Mouse (Mus musculus): ENCODE data around the gene Slc12a7. TPM values are rescaled to one million over a fixed set of nuclear protein-coding genes. Genes with fewer than 3 reads are reported as not detected.

The Slc12a7 gene
- polyA plus RNA-seq, 1 experiment from 2014 or later, result 14.4 TPM

DNA sequence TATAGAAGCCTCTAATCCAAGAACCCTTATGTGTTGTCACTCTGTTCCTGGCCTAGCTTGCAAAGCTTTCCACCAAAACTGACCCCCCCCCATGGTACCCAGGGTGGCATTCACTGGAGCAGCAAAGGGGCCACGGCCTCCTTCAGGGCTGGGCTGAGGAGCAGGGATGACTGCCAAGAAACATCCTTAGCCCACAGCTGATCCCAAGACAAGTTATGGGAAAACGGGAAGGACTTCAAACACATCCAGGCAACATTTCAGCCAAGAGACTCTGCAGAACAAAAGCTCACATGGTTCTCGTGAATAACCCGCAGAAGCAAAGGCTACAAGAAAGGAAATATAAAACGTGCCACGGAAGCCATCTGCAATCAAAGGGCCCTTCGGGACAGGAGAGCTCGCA lies 94.3 kb downstream of the Slc12a7 start:
- no peak overlapping the region for H3K4me3 ChIP-seq (ENCODE audit: low read depth, low read length)
- H3K9me3 ChIP-seq (replicated peaks; ENCODE audit: control insufficient read depth, low read length), result no peaks in the 10 kb centered on the region
- no peaks in the 10 kb centered on the region for H3K36me3 ChIP-seq (ENCODE audit: control insufficient read depth, insufficient read depth)
- WGBS (ENCODE audit: insufficient replicate concordance), result 61% methylated on average over 8 of the region's 8 CpGs
- H3K4me2 ChIP-seq (ENCODE audit: low read depth, low read length), result no peak overlapping the region
- H3K4me1 ChIP-seq (ENCODE audit: control insufficient read depth, low read depth, low read length), result no peaks in the 10 kb centered on the region
- ATAC-seq (ENCODE audit: low read depth), result no peak
- no peak overlapping the region for H3K9ac ChIP-seq (ENCODE audit: low read depth, low read length)
- H3K27ac ChIP-seq (ENCODE audit: low read length), result no peak overlapping the region
- H3K27me3 ChIP-seq (ENCODE audit: control insufficient read depth, insufficient read depth, low read depth, low read length), result no peaks in the 10 kb centered on the region

DNA sequence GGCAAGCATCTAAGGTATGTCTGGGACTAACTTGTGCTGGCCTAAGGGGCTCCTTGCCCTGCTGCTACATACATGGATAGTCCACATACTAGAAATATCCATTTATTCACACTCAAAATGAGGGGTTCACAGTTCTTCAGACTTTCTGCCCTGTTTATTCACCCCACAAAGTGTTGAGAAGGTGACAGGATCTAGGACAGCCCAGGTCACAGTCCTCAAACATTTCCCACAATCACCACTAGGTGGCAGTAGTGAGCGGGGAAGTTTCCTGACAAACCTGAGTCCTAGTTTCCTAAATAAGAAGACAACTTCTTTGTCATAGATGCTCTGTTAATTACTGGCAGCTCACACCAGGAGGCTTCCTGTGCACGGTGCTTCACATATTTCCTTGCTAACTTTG lies 98.6 kb downstream of the Slc12a7 start:
- H3K9ac ChIP-seq (ENCODE audit: low read depth, low read length), result no peak overlapping the region
- 1% methylated on average over 2 of the region's 2 CpGs for WGBS (ENCODE audit: insufficient replicate concordance)
- ATAC-seq (ENCODE audit: low read depth), result no peak

DNA sequence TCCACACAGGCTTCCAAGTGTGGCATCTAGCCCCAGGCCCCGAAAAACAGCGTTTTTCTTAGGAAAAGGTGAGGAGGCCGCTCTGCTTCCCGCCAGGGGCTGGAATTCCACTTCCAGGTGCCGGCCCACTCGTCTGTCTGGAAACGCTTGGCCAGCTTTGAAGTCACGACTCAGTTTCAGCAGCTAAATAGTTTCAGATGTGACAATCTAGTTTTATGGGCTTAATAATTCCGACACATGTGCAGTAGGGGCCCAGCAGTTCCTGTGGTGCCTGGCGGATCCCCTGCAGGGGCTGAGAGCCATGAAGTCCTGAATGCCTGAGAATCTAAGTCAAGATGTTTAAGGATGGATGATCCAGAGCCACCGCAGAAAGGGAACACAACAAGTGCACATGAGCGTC lies 100.9 kb downstream of the Slc12a7 start:
- Histone ChIP-seq H3K9ac (ENCODE audit: low read depth, low read length) (no peak overlapping the region), H3K27ac (ENCODE audit: low read length) (no peak overlapping the region), H3K9me3 (replicated peaks; ENCODE audit: control insufficient read depth, low read length) (no peaks in the 10 kb centered on the region), H3K36me3 (ENCODE audit: control insufficient read depth, insufficient read depth) (no peaks in the 10 kb centered on the region), H3K27me3 (ENCODE audit: control insufficient read depth, insufficient read depth, low read depth, low read length) (no peaks in the 10 kb centered on the region), H3K4me2 (ENCODE audit: low read depth, low read length) (no peak overlapping the region), H3K4me1 (ENCODE audit: control insufficient read depth, low read depth, low read length) (no peaks in the 10 kb centered on the region), H3K4me3 (ENCODE audit: low read depth, low read length) (no peak overlapping the region)
- 59% methylated on average over 12 of the region's 12 CpGs for WGBS (ENCODE audit: insufficient replicate concordance)
- no peak for ATAC-seq (ENCODE audit: low read depth)

More for the DNA sequence above, 98.6 kb downstream of the Slc12a7 start:
- Histone ChIP-seq H3K4me1 (ENCODE audit: control insufficient read depth, low read depth, low read length) (no peaks in the 10 kb centered on the region), H3K27me3 (ENCODE audit: control insufficient read depth, insufficient read depth, low read depth, low read length) (no peaks in the 10 kb centered on the region), H3K9me3 (replicated peaks; ENCODE audit: control insufficient read depth, low read length) (no peaks in the 10 kb centered on the region), H3K36me3 (ENCODE audit: control insufficient read depth, insufficient read depth) (no peaks in the 10 kb centered on the region), H3K4me3 (ENCODE audit: low read depth, low read length) (no peak overlapping the region), H3K27ac (ENCODE audit: low read length) (no peak overlapping the region), H3K4me2 (ENCODE audit: low read depth, low read length) (no peak overlapping the region)

DNA sequence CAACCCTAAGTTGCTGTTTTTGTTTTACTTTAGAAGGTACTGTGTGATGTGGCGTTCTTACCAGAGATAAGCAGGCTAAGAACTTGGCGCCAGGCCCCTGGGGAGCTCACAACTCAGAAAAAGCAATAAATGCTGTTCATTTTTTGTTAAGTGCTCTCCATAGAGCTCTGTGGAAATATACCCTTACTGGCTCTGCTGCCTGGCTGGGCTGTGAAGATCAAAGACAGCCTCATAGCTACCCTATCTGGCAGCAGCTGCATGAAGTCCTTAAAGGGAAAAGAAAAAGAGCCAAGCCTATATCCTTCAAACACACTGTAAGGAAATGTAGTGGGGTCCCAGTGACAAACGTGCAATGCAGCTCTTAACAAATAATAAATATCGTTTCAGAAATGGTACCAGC lies 102.9 kb downstream of the Slc12a7 start:
- ATAC-seq (ENCODE audit: low read depth), result no peak

DNA sequence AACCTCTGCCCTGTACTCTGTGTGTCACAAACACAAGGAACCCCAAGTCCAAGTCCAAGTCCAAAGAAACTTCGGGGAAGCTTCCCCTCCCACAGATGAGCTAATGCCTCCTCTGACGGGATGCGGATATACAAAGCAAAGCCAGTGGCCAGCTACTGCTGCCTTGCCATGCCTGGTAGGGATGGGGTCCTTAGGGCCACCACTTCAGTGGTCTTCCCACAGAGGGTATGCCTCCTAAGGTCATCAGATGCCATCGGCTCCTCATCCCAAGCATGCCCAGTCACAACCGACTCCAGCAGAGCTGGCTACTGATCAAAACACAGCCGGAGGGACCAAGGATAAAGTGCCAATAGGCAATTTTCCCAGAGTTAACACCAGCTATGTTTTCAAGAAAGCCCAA lies 103.6 kb downstream of the Slc12a7 start:
- no peak overlapping the region for H3K4me2 ChIP-seq (ENCODE audit: low read depth, low read length)
- no peak overlapping the region for H3K27ac ChIP-seq (ENCODE audit: low read length)
- no peak overlapping the region for H3K4me3 ChIP-seq (ENCODE audit: low read depth, low read length)
- no peak for ATAC-seq (ENCODE audit: low read depth)
- no peaks in the 10 kb centered on the region for H3K4me1 ChIP-seq (ENCODE audit: control insufficient read depth, low read depth, low read length)
- WGBS (ENCODE audit: insufficient replicate concordance), result 56% methylated on average over 6 of the region's 6 CpGs
- H3K9ac ChIP-seq (ENCODE audit: low read depth, low read length), result no peak overlapping the region
- no peaks in the 10 kb centered on the region for H3K9me3 ChIP-seq (replicated peaks; ENCODE audit: control insufficient read depth, low read length)
- H3K27me3 ChIP-seq (ENCODE audit: control insufficient read depth, insufficient read depth, low read depth, low read length), result no peaks in the 10 kb centered on the region
- no peaks in the 10 kb centered on the region for H3K36me3 ChIP-seq (ENCODE audit: control insufficient read depth, insufficient read depth)

More for the DNA sequence above, 102.9 kb downstream of the Slc12a7 start:
- H3K27ac ChIP-seq (ENCODE audit: low read length), result no peak overlapping the region
- H3K9me3 ChIP-seq (replicated peaks; ENCODE audit: control insufficient read depth, low read length), result no peaks in the 10 kb centered on the region
- no peak overlapping the region for H3K4me3 ChIP-seq (ENCODE audit: low read depth, low read length)
- no peak overlapping the region for H3K9ac ChIP-seq (ENCODE audit: low read depth, low read length)
- no peak overlapping the region for H3K4me2 ChIP-seq (ENCODE audit: low read depth, low read length)
- no peaks in the 10 kb centered on the region for H3K27me3 ChIP-seq (ENCODE audit: control insufficient read depth, insufficient read depth, low read depth, low read length)
- no peaks in the 10 kb centered on the region for H3K4me1 ChIP-seq (ENCODE audit: control insufficient read depth, low read depth, low read length)
- no peaks in the 10 kb centered on the region for H3K36me3 ChIP-seq (ENCODE audit: control insufficient read depth, insufficient read depth)
- 42% methylated on average over 4 of the region's 4 CpGs for WGBS (ENCODE audit: insufficient replicate concordance)

DNA sequence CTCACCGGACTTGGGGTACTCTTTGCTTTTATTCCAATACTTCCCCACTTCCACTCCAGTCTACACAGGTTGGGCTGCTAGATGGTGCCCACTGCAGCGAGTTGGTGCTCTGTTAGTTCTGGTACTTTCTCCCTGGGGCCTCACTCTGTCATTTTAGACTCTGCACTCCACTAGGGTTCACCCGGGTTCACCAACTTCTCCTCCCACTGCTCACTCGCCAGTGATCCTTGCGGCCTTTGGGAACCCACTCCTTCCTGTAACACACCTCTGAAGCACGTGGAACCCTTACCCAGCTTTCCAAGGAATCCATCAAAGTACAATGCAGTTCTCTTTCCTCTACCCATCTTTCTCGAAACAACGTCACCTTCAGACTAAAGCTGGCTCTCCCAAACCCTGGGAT lies 104.8 kb downstream of the Slc12a7 start:
- 54% methylated on average over 8 of the region's 8 CpGs for WGBS (ENCODE audit: insufficient replicate concordance)
- no peaks in the 10 kb centered on the region for H3K36me3 ChIP-seq (ENCODE audit: control insufficient read depth, insufficient read depth)
- H3K4me1 ChIP-seq (ENCODE audit: control insufficient read depth, low read depth, low read length), result no peaks in the 10 kb centered on the region
- H3K4me3 ChIP-seq (ENCODE audit: low read depth, low read length), result no peak overlapping the region
- no peak for ATAC-seq (ENCODE audit: low read depth)
- H3K27me3 ChIP-seq (ENCODE audit: control insufficient read depth, insufficient read depth, low read depth, low read length), result no peaks in the 10 kb centered on the region
- no peaks in the 10 kb centered on the region for H3K9me3 ChIP-seq (replicated peaks; ENCODE audit: control insufficient read depth, low read length)
- H3K27ac ChIP-seq (ENCODE audit: low read length), result no peak overlapping the region
- H3K9ac ChIP-seq (ENCODE audit: low read depth, low read length), result no peak overlapping the region
- H3K4me2 ChIP-seq (ENCODE audit: low read depth, low read length), result no peak overlapping the region

DNA sequence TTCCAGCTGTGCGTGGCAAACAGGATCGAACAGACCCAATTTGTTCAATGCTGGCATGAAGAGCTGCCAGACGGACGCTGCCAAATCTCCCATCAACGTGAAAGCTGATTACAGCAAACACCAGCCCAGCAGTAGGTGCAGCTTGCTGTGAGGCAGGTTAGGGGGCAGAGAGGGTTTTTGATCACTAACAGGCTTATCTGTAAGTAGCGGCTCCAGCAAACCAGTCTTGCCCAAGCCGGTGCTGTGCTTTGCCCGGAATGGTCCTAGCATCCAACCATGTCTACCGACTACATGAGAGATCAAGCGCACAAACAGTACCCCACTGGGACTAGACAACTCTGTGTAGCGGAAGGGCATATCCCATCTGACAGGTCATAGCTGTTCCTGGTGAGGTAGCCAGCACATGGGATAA lies 106.2 kb downstream of the Slc12a7 start:
- Histone ChIP-seq H3K27me3 (ENCODE audit: control insufficient read depth, insufficient read depth, low read depth, low read length) (no peaks in the 10 kb centered on the region), H3K36me3 (ENCODE audit: control insufficient read depth, insufficient read depth) (no peaks in the 10 kb centered on the region)
- ATAC-seq (ENCODE audit: low read depth), result no peak

DNA sequence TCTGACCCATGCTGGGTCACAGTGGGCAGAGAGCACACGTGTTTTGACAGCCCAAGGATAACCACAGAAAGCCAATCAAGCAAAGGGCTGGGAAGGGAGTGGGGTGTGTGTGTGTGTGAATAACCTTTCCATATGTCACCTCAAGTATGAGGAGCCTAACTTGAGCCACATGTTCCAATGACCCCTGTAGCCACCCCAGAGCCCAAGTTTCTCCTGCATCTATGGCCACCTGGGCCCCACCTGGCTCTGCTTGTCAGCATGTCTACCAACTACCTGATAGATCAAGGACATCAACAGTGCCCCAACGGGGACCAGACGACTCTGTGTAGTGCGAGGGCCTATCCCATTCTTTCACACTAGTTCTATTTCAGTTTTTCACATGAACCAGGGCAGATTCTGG lies 106.8 kb downstream of the Slc12a7 start:
- H3K36me3 ChIP-seq (ENCODE audit: control insufficient read depth, insufficient read depth), result no peaks in the 10 kb centered on the region
- no peaks in the 10 kb centered on the region for H3K4me1 ChIP-seq (ENCODE audit: control insufficient read depth, low read depth, low read length)
- no peak overlapping the region for H3K4me3 ChIP-seq (ENCODE audit: low read depth, low read length)
- WGBS (ENCODE audit: insufficient replicate concordance), result 52% methylated on average over 4 of the region's 4 CpGs
- no peak overlapping the region for H3K9ac ChIP-seq (ENCODE audit: low read depth, low read length)
- H3K27me3 ChIP-seq (ENCODE audit: control insufficient read depth, insufficient read depth, low read depth, low read length), result no peaks in the 10 kb centered on the region
- H3K4me2 ChIP-seq (ENCODE audit: low read depth, low read length), result no peak overlapping the region
- no peak for ATAC-seq (ENCODE audit: low read depth)
- H3K9me3 ChIP-seq (replicated peaks; ENCODE audit: control insufficient read depth, low read length), result no peaks in the 10 kb centered on the region
- no peak overlapping the region for H3K27ac ChIP-seq (ENCODE audit: low read length)

More for the DNA sequence above, 106.2 kb downstream of the Slc12a7 start:
- no peak overlapping the region for H3K4me3 ChIP-seq (ENCODE audit: low read depth, low read length)
- H3K27ac ChIP-seq (ENCODE audit: low read length), result no peak overlapping the region
- H3K4me1 ChIP-seq (ENCODE audit: control insufficient read depth, low read depth, low read length), result no peaks in the 10 kb centered on the region
- no peak overlapping the region for H3K9ac ChIP-seq (ENCODE audit: low read depth, low read length)
- H3K9me3 ChIP-seq (replicated peaks; ENCODE audit: control insufficient read depth, low read length), result no peaks in the 10 kb centered on the region
- whole genome bisulfite sequencing (ENCODE audit: insufficient replicate concordance), result 73% methylated on average over 11 of the region's 11 CpGs
- H3K4me2 ChIP-seq (ENCODE audit: low read depth, low read length), result no peak overlapping the region

DNA sequence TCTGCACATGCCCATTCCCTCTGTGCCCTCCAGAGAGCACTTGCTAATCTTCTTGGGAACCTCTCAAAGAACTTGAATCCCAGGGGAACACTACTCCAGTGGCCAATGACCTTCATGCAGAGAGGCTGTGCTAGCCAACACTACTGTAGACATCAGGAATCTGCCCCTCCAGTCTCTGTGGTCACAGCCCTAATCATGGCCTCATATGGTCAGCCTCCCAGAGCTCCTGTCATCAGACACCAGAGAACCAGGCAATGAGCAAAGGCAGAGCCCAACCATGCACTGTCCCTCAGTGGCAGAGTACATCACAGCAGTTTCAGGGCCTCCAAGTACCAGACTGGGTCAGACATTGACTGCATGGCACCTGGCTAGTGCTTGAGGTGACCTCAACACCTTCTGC lies 109.8 kb downstream of the Slc12a7 start:
- H3K27ac ChIP-seq (ENCODE audit: low read length), result no peak overlapping the region
- ATAC-seq (ENCODE audit: low read depth), result no peak
- no peak overlapping the region for H3K9ac ChIP-seq (ENCODE audit: low read depth, low read length)
- no peaks in the 10 kb centered on the region for H3K36me3 ChIP-seq (ENCODE audit: control insufficient read depth, insufficient read depth)
- no peak overlapping the region for H3K4me2 ChIP-seq (ENCODE audit: low read depth, low read length)
- H3K4me1 ChIP-seq (ENCODE audit: control insufficient read depth, low read depth, low read length), result no peaks in the 10 kb centered on the region
- peaks cover 25% of the 10 kb centered on the region for H3K27me3 ChIP-seq (ENCODE audit: control insufficient read depth, insufficient read depth, low read depth, low read length)
- no peak overlapping the region for H3K4me3 ChIP-seq (ENCODE audit: low read depth, low read length)
- H3K9me3 ChIP-seq (replicated peaks; ENCODE audit: control insufficient read depth, low read length), result no peaks in the 10 kb centered on the region
